Mouse (Mus musculus): ENCODE data around the gene Rnf220.
"Not testable (repeated sequence)": the region's sequence is repeated elsewhere in the genome, so short reads cannot be mapped to it uniquely, and the experiment has no call there.

Gene Rnf220

DNA sequence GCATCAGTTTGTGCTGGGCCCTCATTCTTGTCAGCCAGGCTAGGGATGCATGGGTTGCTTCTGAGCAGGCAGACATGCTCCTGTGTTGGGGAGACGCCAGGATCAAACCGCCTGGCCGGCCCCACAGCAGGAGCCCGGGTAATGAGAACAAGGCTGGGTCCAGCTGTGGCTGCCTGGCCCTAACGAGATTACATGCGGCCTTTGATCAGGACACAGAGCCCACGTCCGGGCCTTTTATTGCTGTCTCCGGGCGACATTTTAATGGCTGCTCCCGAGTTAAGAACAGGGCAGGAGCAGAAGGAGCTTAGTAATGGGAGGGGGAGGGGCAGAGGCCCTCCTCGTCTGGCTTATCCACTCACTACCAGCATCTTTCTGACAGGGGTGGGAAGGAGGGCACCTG, 224.4 kb downstream of the Rnf220 start:
- no peak for DNase-seq (ENCODE audit: low spot score in 2 of 2)

DNA sequence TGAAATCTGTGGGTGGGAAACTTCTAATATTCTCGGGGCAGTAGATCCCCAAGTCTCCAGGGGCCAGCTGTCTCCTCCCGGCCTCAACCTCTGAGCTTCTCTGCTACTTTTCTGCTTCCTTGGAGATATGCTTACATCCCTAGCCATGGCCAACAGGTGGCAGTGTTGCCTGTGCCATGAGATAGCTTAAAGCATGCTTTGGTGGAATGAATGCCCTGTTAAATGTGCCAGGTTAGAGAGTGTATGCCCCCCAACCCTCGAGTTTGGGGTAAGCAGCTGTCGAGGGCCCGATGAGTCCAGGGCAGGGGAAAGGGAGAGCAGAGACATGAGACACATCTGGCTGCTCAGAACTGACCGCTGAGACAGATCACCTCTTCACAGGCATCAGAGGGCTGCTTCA, 226.6 kb downstream of the Rnf220 start:
- DNase-seq (ENCODE audit: low spot score in 2 of 2) = peak; percentile 82 to 86

DNA sequence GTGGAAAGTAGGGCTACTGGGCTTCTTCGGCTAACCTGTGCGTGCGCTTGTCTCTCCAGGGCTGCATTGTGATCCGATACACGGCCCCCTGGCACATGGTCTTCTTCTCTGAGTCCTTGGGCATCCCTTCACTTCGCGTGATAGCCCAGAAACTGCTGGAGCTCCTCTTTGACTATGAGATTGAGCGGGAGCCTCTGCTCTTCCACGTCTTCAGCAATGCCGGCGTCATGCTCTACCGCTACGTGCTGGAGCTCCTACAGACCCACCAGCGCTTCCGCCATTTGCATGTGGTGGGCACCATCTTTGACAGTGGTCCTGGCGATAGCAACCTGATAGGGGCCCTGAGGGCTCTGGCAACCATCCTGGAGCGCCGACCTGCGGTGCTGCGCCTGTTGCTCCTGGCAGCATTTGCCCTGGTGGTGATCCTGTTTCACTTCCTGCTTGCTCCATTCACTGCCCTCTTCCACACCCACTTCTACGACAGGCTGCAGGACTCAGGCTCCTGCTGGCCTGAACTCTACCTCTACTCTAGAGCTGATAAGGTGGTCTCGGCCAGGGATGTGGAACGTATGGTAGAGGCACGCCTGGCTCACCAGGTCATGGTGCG, 228.9 kb downstream of the Rnf220 start:
- DNase-seq (ENCODE audit: low spot score in 2 of 2) = no peak

GRCm38 (mm10) chr4:117267284-117267683, 229.6 kb downstream of the Rnf220 start:
- DNase-seq (ENCODE audit: low spot score in 2 of 2) = peak; percentile 86 to 91

GRCm38 (mm10) chr4:117262987-117263386, 233.9 kb downstream of the Rnf220 start:
- DNase-seq (ENCODE audit: low spot score in 2 of 2) = no peak

DNA sequence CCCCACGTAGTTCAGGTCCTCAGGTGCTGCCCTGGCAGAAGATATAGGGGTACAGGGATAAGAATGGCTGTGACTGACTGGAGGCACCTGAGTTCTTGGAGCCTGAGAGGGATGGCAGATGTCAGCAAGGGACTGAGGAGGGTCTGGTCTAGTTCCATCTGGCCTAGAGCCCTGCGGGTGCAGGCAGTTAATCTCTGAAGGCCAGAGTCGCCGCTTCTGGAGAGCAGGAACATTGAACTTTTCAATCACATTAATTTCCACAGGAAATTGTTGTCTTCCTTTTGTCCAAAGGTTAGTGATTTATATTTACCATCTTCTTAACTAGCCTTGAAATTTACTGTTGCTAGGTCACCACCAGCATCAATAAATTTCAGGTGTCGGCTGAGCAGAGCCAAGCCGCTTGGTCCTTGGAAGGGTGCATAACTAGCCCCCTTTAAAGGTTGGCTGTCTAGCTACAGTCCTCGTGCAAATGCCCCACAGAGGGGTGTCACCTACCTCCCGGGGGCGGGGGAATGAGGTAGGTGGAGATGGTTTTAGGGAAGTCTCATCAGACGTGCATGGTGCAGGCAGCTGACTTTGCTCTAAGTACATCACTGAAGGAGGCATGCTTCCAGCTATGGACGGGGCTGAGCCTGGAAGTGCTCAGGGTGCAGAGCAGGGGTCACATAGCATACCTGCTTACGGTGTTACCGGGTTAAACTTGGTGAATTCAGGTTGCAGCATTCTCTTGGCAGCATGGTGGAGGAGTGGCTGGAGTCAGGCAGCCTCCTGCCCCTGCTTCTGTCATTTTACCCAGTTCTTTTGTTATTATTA, 234.5 kb downstream of the Rnf220 start:
- DNase-seq (ENCODE audit: low spot score in 2 of 2) = no peak

DNA sequence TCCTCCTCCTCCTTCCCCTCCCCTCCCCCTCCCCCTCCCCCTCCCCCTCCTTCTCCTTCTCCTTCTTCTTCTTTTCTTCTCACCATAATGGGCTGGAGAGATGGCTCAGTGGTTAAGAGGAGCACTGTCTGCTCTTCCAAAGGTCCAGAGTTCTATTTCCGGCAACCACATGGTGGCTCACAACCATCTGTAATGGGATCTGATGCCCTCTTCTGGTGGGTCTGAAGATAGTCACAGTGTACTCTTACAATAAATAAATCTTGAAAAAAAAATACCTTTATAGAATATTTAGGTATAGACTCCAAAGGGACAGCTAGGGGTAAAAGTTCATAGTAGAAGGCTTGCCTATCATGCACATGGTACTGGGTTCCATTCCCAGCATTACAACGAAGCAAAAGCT, 235.6 kb downstream of the Rnf220 start:
- DNase-seq (ENCODE audit: low spot score in 2 of 2) = no peak

- not testable (repeated sequence) for DNase-seq (ENCODE audit: low spot score in 2 of 2)
Measured at GRCm38 (mm10) chr4:117259909-117260308, 236.9 kb downstream of the Rnf220 start.

GRCm38 (mm10) chr4:117254672-117255071, 242.2 kb downstream of the Rnf220 start:
- DNase-seq (ENCODE audit: low spot score in 2 of 2) = no peak

GRCm38 (mm10) chr4:117254017-117254627, 242.7 kb downstream of the Rnf220 start:
- no peak for DNase-seq (ENCODE audit: low spot score in 2 of 2)

DNA sequence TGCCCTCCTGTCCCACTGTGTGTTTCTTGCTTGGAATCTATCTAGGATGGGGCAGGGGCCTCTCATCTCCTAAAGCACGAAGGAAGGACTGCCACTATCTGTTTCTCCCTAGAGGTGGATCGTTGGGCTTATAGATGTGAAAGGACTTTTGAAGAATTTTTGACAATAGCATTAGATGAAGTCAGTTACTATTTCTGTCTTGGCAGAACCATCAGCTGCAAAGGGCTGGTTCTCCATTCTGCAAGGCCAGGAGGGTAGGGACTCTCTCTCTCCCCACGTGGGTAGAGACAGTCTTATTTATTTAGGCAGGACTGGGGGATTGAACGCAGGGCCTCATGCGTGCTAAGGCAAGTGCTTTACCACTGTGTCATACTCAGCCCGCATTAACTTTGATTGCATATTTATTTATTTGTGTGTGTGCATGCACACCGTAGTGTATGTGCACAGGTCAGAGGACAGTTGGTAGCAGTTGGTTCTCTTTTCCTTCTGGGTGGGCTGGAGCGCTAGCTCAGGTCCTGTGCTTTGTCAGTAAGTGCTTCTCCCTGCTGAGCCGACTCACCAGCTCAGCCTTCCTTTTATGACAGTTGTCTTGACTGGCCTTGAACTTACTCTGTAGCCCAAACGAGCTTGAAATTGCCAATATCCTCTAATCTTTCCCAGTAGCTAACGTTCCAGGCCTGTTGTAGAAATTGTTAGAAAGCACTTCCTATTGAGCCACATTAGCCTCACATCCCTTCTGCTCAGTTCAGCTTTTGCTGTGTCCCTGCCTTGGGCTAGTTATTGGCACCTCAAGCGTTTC, 243.4 kb downstream of the Rnf220 start:
- DNase-seq (ENCODE audit: low spot score in 2 of 2) = no peak

GRCm38 (mm10) chr4:117252755-117253154, 244.1 kb downstream of the Rnf220 start:
- DNase-seq (ENCODE audit: low spot score in 2 of 2) = no peak

GRCm38 (mm10) chr4:117252351-117252750, 244.5 kb downstream of the Rnf220 start:
- DNase-seq (ENCODE audit: low spot score in 2 of 2) = no peak

- peak; percentile 76 to 77 for DNase-seq (ENCODE audit: low spot score in 2 of 2)
Measured at GRCm38 (mm10) chr4:117251801-117252316, 245.0 kb downstream of the Rnf220 start, which contains the start of the genes Tmem53 and Armh1. Gene Tmem53 (plus strand): TSS chr4:117251951. Gene Armh1 (minus strand): TSS chr4:117252125.

DNA sequence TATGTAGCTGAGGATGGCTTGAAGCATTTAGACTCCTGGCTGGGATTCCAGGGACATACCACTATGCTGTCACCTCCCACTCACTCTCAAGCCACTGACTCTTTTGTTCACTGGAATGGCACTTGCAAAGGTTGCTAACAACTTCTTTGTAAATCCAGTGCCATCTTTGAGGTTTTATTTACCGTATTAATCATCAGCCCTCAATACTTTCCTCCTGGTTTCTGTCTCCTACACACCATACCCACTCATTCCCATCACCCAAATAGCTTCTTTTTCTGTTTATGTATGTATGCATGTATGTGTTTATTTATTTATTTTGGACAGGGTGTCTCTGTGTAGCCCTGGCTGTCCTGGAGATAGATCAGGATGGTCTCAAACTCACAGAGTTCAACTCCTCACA, 245.9 kb downstream of the Rnf220 start:
- DNase-seq (ENCODE audit: low spot score in 2 of 2) = no peak

DNA sequence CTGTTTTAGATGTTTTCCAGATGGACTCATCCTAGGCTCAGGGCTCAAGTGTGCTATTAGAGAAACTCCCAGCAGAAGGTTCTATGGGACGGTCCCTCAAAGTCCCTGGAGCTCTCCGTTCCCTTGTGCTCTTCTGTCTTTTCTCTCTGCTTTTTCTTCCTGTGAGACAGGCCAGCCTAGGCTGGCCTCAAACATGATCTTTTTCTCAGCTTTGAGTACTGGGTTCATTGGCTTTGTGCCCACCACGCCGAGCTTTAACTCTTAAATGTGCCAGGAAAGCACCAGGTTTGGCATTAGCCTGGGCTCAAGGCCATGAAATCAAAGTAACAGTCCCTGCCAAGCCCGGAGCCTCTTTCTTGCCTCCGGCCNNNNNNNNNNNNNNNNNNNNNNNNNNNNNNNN, 256.0 kb downstream of the Rnf220 start:
- no peak for DNase-seq (ENCODE audit: low spot score in 2 of 2)

GRCm38 (mm10) chr4:117239153-117239552, 257.7 kb downstream of the Rnf220 start:
- no peak for DNase-seq (ENCODE audit: low spot score in 2 of 2)

DNA sequence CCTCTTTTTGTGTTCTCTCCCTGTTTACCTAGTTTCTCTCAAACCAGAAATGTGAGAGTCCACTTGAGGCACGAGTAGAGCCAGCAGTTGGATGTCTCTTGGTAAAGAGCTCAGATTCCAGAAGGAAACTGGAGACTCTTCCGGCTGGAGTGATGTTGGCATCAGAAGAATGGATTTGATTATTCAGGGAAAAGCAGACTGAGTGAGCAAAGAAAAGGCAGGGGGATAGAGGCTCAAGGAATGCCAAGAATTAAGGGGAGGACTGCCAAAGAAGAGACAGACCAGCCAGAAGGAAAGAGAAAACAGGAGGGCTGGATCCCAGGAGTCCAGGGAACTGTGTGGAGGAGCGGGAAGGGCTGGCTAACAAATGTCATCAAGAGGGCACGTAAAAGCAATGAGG, 261.0 kb downstream of the Rnf220 start:
- no peak for DNase-seq (ENCODE audit: low spot score in 2 of 2)

DNA sequence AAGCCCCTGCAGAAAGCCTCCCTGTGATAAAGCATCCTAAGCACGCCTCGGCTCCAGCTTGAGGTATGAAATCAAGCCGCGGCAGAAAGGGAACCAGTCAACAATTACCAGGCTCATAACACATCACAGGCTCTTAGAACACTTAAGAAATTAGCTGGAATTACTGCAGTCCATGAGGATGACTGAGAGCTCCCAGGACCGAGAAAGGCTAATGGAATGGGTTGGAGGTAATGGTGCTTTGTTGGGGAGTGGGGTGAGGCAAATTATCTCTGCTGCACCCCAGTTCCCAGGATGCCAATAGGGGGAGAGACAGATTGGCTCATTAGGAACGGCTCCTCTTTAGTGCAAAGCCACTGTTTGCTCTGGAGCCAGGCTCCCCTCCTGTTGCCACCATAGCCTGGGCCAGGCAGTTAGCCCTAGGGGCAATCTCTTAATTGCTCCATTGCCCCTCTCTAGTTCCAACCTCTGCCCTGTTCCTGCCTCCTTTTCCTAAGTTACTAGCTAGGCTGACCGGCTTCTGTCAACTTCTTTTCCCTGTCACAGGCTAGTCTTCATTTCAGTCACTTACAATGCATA, 262.6 kb downstream of the Rnf220 start:
- no peak for DNase-seq (ENCODE audit: low spot score in 2 of 2)

GRCm38 (mm10) chr4:117231208-117231607, 265.6 kb downstream of the Rnf220 start:
- DNase-seq (ENCODE audit: low spot score in 2 of 2) = no peak

DNA sequence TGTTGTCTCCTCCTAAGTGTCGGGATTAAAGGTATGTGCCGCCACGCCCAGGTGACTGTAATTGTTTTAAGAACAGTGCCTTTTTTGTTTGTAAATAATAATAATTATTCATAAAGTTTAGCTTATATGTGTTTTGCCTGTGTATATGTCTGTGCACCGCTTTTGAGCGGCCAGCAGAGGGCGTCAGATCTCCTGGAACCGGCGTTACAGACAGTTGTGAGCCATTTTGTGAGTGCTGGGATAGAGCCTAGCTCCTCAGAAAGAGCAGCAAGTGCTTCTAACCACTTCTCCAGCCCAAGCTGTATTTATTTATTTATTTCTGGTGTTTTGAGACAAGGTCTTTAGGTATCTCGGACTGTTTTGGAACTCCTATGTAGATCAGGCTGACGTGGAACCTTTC, 266.5 kb downstream of the Rnf220 start:
- no peak for DNase-seq (ENCODE audit: low spot score in 2 of 2)

Data from right cerebral cortex, adult 2 months (tissue).